Mouse (Mus musculus) cortical plate, adult 2 months (tissue): ENCODE data around the gene Polrmt. TPM values are rescaled to one million over a fixed set of nuclear protein-coding genes. Genes with fewer than 3 reads are reported as not detected.
A peak's percentile ranks its signal among the peaks of the same experiment; 100 is the strongest.

Source experiments
- H3K27ac ChIP-seq: fragments of 200-500 bp; 2 replicates; pipeline ENCODE4 v1.5.1; 2012; ENCODE audit warnings: low read length, control low read depth, inconsistent platforms; ENCODE audit not compliant: insufficient read depth
- H3K4me1 ChIP-seq: fragments of 200-500 bp; 2 replicates; pipeline ENCODE4 v1.6.1; 2011; ENCODE audit warnings: low read length; ENCODE audit not compliant: control insufficient read depth, insufficient read depth
- H3K4me3 ChIP-seq: fragments of 200-500 bp; 2 replicates; pipeline ENCODE4 v1.5.1; 2011; ENCODE audit warnings: mild to moderate bottlenecking, low read length, control low read depth; ENCODE audit not compliant: insufficient read depth
- CTCF ChIP-seq: fragments of 200-500 bp; IDR thresholded peaks from 2 replicates; pipeline ENCODE4 v1.5.1; 2011; ENCODE audit warnings: mild to moderate bottlenecking, control low read depth, low read length; ENCODE audit not compliant: insufficient read depth; ENCODE audit errors: extremely low read depth
- POLR2A ChIP-seq: fragments of 200-500 bp; IDR thresholded peaks from 2 replicates; pipeline ENCODE4 v1.6.1; 2011; ENCODE audit warnings: mild to moderate bottlenecking, low read length, control low read depth; ENCODE audit not compliant: insufficient read depth; ENCODE audit errors: extremely low read depth
- polyA plus RNA-seq: library from polyadenylated mRNA; depleted of rRNA; stranded (reverse); fragments of >200 nt; gene quantifications from 2 replicates; pipeline ENCODE4 v1.2.3, GENCODE M21; 2012; rRNA removed

Gene Polrmt
- 51.6 and 54.9 TPM in 2 replicates for polyA plus RNA-seq

- no peak for TF ChIP-seq CTCF
- peak; percentile 61; the same call in 1 of the 2 replicates for TF ChIP-seq POLR2A
- Histone ChIP-seq H3K4me3 (peak within 1 kb of the TSS; percentile 72), H3K27ac (no peak within 1 kb of the TSS), H3K4me1 (peaks cover 3% of the 10 kb centered on the region)
Measured at GRCm38 (mm10) chr10:79745898-79746773, at the start of gene Polrmt. Gene Polrmt (minus strand): TSS chr10:79746581.

GRCm38 (mm10) chr10:79795905-79796304 lies 49.5 kb upstream of the Polrmt start:
- TF ChIP-seq CTCF (no peak), POLR2A (no peak)
- Histone ChIP-seq H3K4me1 (peaks cover 6% of the 10 kb centered on the region; the same call in 1 of the 2 replicates), H3K4me3 (no peak overlapping the region), H3K27ac (no peak overlapping the region)

GRCm38 (mm10) chr10:79794491-79794931 lies 48.1 kb upstream of the Polrmt start:
- Histone ChIP-seq H3K4me3 (peak overlapping the region; percentile 74), H3K27ac (peak overlapping the region; percentile 96), H3K4me1 (peaks cover 5% of the 10 kb centered on the region; the same call in 1 of the 2 replicates)
- TF ChIP-seq POLR2A (no peak; the same call in 1 of the 2 replicates), CTCF (no peak)

GRCm38 (mm10) chr10:79793738-79794490 lies 47.5 kb upstream of the Polrmt start:
- Histone ChIP-seq H3K4me1 (peaks cover 5% of the 10 kb centered on the region; the same call in 1 of the 2 replicates), H3K4me3 (peak overlapping the region; percentile 74), H3K27ac (peak overlapping the region; percentile 96)
- TF ChIP-seq CTCF (no peak), POLR2A (0 out of 2 replicates have a peak, but pooled peaks have one; percentile 14)

- H3K4me3 ChIP-seq = peak within 1 kb of the TSS; percentile 74
- H3K27ac ChIP-seq = peak within 1 kb of the TSS; percentile 96
- TF ChIP-seq POLR2A (0 out of 2 replicates have a peak, but pooled peaks have one; percentile 26), CTCF (peak; percentile 61)
- H3K4me1 ChIP-seq = peaks cover 5% of the 10 kb centered on the region; the same call in 1 of the 2 replicates
Measured at GRCm38 (mm10) chr10:79793051-79793737, 46.8 kb upstream of the Polrmt start, which contains the start of gene Palm. Gene Palm (plus strand): TSS chr10:79793572.

- no peak overlapping the region for H3K27ac ChIP-seq
- peak overlapping the region; percentile 74 for H3K4me3 ChIP-seq
- H3K4me1 ChIP-seq = peaks cover 4% of the 10 kb centered on the region; the same call in 1 of the 2 replicates
- TF ChIP-seq CTCF (no peak), POLR2A (no peak)
Measured at GRCm38 (mm10) chr10:79792339-79793040, 46.1 kb upstream of the Polrmt start.

GRCm38 (mm10) chr10:79790861-79791260 lies 44.5 kb upstream of the Polrmt start, which contains the start of gene Prss57:
Gene Prss57 (minus strand): TSS chr10:79790961.
- no peak within 1 kb of the TSS for H3K4me3 ChIP-seq
- peaks cover 3% of the 10 kb centered on the region; the same call in 1 of the 2 replicates for H3K4me1 ChIP-seq
- no peak within 1 kb of the TSS for H3K27ac ChIP-seq
- TF ChIP-seq POLR2A = no peak
- no peak for TF ChIP-seq CTCF

GRCm38 (mm10) chr10:79789581-79789980 lies 43.2 kb upstream of the Polrmt start:
- Histone ChIP-seq H3K4me3 (no peak overlapping the region), H3K27ac (no peak overlapping the region), H3K4me1 (0 out of 2 replicates have a peak, but pooled peaks cover 2% of the 10 kb centered on the region)
- TF ChIP-seq CTCF (no peak), POLR2A (no peak)
